Mouse (Mus musculus) CH12.LX (cell line): ENCODE measurements at regions not wholly inside any gene's neighbourhood (a gene's known extent, or its start where the extent isn't known, plus 50 kb on each side); places are given as distances from the start of the nearest gene placed in this dataset.

Experiments used
- DNase-seq: peaks from one replicate; pipeline ENCODE4 v3.0.0-alpha.2; 2013; ENCODE audit errors: extremely low read depth
- H3K27ac ChIP-seq: 2 replicates; pipeline ENCODE4 v1.5.1; 2012; ENCODE audit warnings: low read depth, mild to moderate bottlenecking, control low read depth, moderate library complexity; ENCODE audit not compliant: insufficient read depth
- H3K27me3 ChIP-seq: replicated peaks from 2 replicates; pipeline ENCODE3; 2012; ENCODE audit warnings: inconsistent platforms
- H3K36me3 ChIP-seq, 2 experiments: replicated peaks in 1 of 2; 2 replicates each; pipeline versions ENCODE3 to v1.6.1; 2012; ENCODE audit warnings: inconsistent platforms in 1 of 2, low read length in 1 of 2, mild to moderate bottlenecking in 1 of 2, mixed read lengths in 1 of 2, moderate library complexity in 1 of 2; ENCODE audit not compliant: control insufficient read depth in 1 of 2, insufficient read depth in 1 of 2
- H3K4me1 ChIP-seq, 2 experiments: 2 replicates each; pipeline ENCODE4 v1.6.1; 2012; ENCODE audit warnings: inconsistent platforms in 1 of 2, moderate library complexity in 1 of 2; ENCODE audit not compliant: insufficient read depth in 2 of 2, control insufficient read depth in 1 of 2
- H3K4me2 ChIP-seq: 2 replicates; pipeline ENCODE4 v1.6.1; 2012; ENCODE audit warnings: low read depth, mild to moderate bottlenecking, control low read depth; ENCODE audit not compliant: poor library complexity, insufficient read depth, severe bottlenecking
- H3K4me3 ChIP-seq, 3 experiments: fragments of 150-350 bp in 1 of 3; sonication (generic) in 1 of 3; replicated peaks in 1 of 3; 2 replicates each; pipeline versions ENCODE3 to v1.5.1; 2011 to 2012; ENCODE audit warnings: low read depth in 2 of 3, low read length in 2 of 3, mild to moderate bottlenecking in 2 of 3, moderate library complexity in 2 of 3, control low read depth in 1 of 3, improper control_type of control experiment in 1 of 3, inconsistent platforms in 1 of 3, mixed read lengths in 1 of 3; ENCODE audit not compliant: poor library complexity in 1 of 3
- H3K79me2 ChIP-seq: replicated peaks from 2 replicates; pipeline ENCODE4 v1.6.1; 2012; ENCODE audit warnings: mild to moderate bottlenecking, moderate library complexity; ENCODE audit not compliant: control insufficient read depth, poor library complexity, insufficient read depth, severe bottlenecking; ENCODE audit errors: extremely low read depth
- H3K9ac ChIP-seq: 2 replicates; pipeline ENCODE4 v1.6.1; 2012; ENCODE audit warnings: low read depth, mild to moderate bottlenecking, control low read depth, moderate library complexity; ENCODE audit not compliant: insufficient read depth
- H3K9me3 ChIP-seq: replicated peaks from 2 replicates; pipeline ENCODE3; 2012; ENCODE audit warnings: low read length, inconsistent platforms, mixed read lengths
- CHD1 ChIP-seq: IDR thresholded peaks from 2 replicates; pipeline ENCODE4 v1.6.1; 2012; ENCODE audit warnings: low read depth, low read length, improper control_type of control experiment, inconsistent platforms
- CHD2 ChIP-seq: IDR thresholded peaks from 2 replicates; pipeline ENCODE4 v1.6.1; 2011; ENCODE audit warnings: low read length, improper control_type of control experiment
- E2F4 ChIP-seq: IDR thresholded peaks from 2 replicates; pipeline ENCODE4 v1.6.1; 2011; ENCODE audit warnings: low read depth, low read length, improper control_type of control experiment; ENCODE audit not compliant: insufficient replicate concordance
- ELF1 ChIP-seq: IDR thresholded peaks from 2 replicates; pipeline ENCODE4 v1.6.1; 2014; ENCODE audit warnings: low read depth, mild to moderate bottlenecking, inconsistent platforms, low read length, improper control_type of control experiment
- ETS1 ChIP-seq: conservative IDR thresholded peaks from 2 replicates; pipeline ENCODE4 v1.6.1; 2012; ENCODE audit warnings: low read depth, mild to moderate bottlenecking, inconsistent platforms, low read length, improper control_type of control experiment, moderate library complexity
- HCFC1 ChIP-seq: IDR thresholded peaks from 2 replicates; pipeline ENCODE4 v1.6.1; 2012; ENCODE audit warnings: low read depth, mild to moderate bottlenecking, inconsistent platforms, low read length, improper control_type of control experiment
- IRF4 ChIP-seq: IDR thresholded peaks from 2 replicates; pipeline ENCODE4 v1.6.1; 2014; ENCODE audit warnings: low read depth, mild to moderate bottlenecking, inconsistent platforms, low read length, improper control_type of control experiment
- JUN ChIP-seq: IDR thresholded peaks from 2 replicates; pipeline ENCODE4 v1.6.1; 2011; ENCODE audit warnings: low read depth, mild to moderate bottlenecking, low read length, improper control_type of control experiment, moderate library complexity; ENCODE audit not compliant: insufficient read depth
- JUND ChIP-seq: conservative IDR thresholded peaks from 2 replicates; pipeline ENCODE4 v1.6.1; 2011; ENCODE audit warnings: low read depth, low read length, improper control_type of control experiment
- MAX ChIP-seq: IDR thresholded peaks from 2 replicates; pipeline ENCODE4 v1.6.1; 2011; ENCODE audit warnings: low read length, improper control_type of control experiment
- MEF2A ChIP-seq: IDR thresholded peaks from 2 replicates; pipeline ENCODE4 v1.6.1; 2014; ENCODE audit warnings: low read depth, mild to moderate bottlenecking, inconsistent platforms, low read length, improper control_type of control experiment, borderline replicate concordance
- MXI1 ChIP-seq: IDR thresholded peaks from 2 replicates; pipeline ENCODE4 v1.6.1; 2011; ENCODE audit warnings: mild to moderate bottlenecking, low read depth, low read length, improper control_type of control experiment
- NELFE ChIP-seq: IDR thresholded peaks from 2 replicates; pipeline ENCODE4 v1.6.1; 2011; ENCODE audit warnings: low read depth, low read length, improper control_type of control experiment
- PAX5 ChIP-seq: IDR thresholded peaks from 2 replicates; pipeline ENCODE4 v1.6.1; 2012; ENCODE audit warnings: low read length, inconsistent platforms, mixed read lengths
- POLR2A ChIP-seq: IDR thresholded peaks from 2 replicates; pipeline ENCODE4 v1.6.1; 2011; ENCODE audit warnings: low read depth, mild to moderate bottlenecking, improper control_type of control experiment, low read length
- POLR2AphosphoS2 ChIP-seq: IDR thresholded peaks from 2 replicates; pipeline ENCODE4 v1.6.1; 2011; ENCODE audit warnings: low read depth, low read length, improper control_type of control experiment
- RAD21 ChIP-seq: IDR thresholded peaks from 2 replicates; pipeline ENCODE4 v1.6.1; 2011; ENCODE audit warnings: low read depth, mild to moderate bottlenecking, low read length, improper control_type of control experiment, moderate library complexity
- RCOR1 ChIP-seq: conservative IDR thresholded peaks from 2 replicates; pipeline ENCODE4 v1.6.1; 2012; ENCODE audit warnings: low read depth, mild to moderate bottlenecking, inconsistent platforms, low read length, improper control_type of control experiment
- TBP ChIP-seq: conservative IDR thresholded peaks from 2 replicates; pipeline ENCODE4 v1.6.1; 2011; ENCODE audit warnings: low read depth, low read length, improper control_type of control experiment
- TCF12 ChIP-seq: IDR thresholded peaks from 2 replicates; pipeline ENCODE4 v1.6.1; 2014; ENCODE audit warnings: low read depth, mild to moderate bottlenecking, inconsistent platforms, low read length, improper control_type of control experiment
- UBTF ChIP-seq: IDR thresholded peaks from 2 replicates; pipeline ENCODE4 v1.6.1; 2012; ENCODE audit warnings: low read depth, mild to moderate bottlenecking, inconsistent platforms, low read length, improper control_type of control experiment, moderate library complexity
- dilution Hi-C: fragments of 300-500 bp; cut with MboI; formaldehyde crosslinking; loops from 2 replicates; pipeline ENCODE4 v1.14.3; 2020; ENCODE audit warnings: low sequenced_read_pairs; ENCODE audit not compliant: extremely low pct_unique_long_range_greater_than_20kb, extremely low pct_ligation_motif_present
- in situ Hi-C: fragments of 300-500 bp; cut with MboI; formaldehyde crosslinking; loops from 3 replicates; pipeline ENCODE4 v1.14.3; 2019; ENCODE audit warnings: low sequenced_read_pairs, low pct_ligation_motif_present, low pct_unique_long_range_greater_than_20kb, mixed read lengths

- Histone ChIP-seq H3K9me3 (no peaks in the 10 kb centered on the region), H3K4me2 (no peak overlapping the region), H3K27ac (no peak overlapping the region), H3K9ac (no peak overlapping the region), H3K79me2 (no peaks in the 10 kb centered on the region), H3K4me3 (no peak overlapping the region), H3K27me3 (peaks cover 6% of the 10 kb centered on the region), H3K4me1 (peaks cover 5 to 7% of the 10 kb centered on the region in 2 experiments), H3K36me3 (no peaks in the 10 kb centered on the region)
- in situ Hi-C loops, result no loop called here
- dilution Hi-C loops, result no loop called here
- no peak for DNase-seq
- TF ChIP-seq CHD1, result no peak
- no peak for TF ChIP-seq ELF1
- TF ChIP-seq E2F4, result no peak
- TF ChIP-seq POLR2AphosphoS2, result no peak
- no peak for TF ChIP-seq TCF12
- TF ChIP-seq UBTF, result no peak
- TF ChIP-seq RCOR1, result no peak
- no peak for TF ChIP-seq JUN
- no peak for TF ChIP-seq ETS1
- no peak for TF ChIP-seq CHD2
- no peak for TF ChIP-seq IRF4
- no peak for TF ChIP-seq MEF2A
- TF ChIP-seq POLR2A, result no peak
- TF ChIP-seq HCFC1, result no peak
- no peak for TF ChIP-seq RAD21
- TF ChIP-seq PAX5, result no peak
- no peak for TF ChIP-seq MAX
- TF ChIP-seq TBP, result no peak
- TF ChIP-seq, all 38 proteins: peak for 0
Observed at GRCm38 (mm10) chr2:166324439-166324838, 169.0 kb upstream of the Sulf2 start.

DNA sequence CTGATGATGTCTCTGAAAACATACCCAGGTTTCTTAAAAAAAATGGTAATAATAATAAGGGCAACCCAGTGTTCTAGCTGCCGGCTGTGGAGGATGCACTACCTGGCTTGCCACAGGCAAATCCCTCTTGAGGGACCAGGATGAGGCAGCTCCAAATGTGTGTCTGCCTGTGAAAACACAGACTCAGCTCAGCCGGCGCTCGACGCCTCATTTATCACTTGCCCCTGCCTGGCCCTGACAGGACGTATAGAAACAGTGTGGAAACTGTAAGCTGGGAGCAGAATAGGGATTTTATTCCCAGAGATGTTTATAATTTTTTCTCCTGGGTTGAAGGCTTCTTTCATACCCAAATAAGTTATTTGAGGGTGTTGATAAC lies 167.2 kb upstream of the Sulf2 start:
- H3K9me3 ChIP-seq, result no peaks in the 10 kb centered on the region
- dilution Hi-C loops (no loop called here), in situ Hi-C loops (no loop called here)
- H3K27me3 ChIP-seq, result peaks cover 10% of the 10 kb centered on the region
- no peaks in the 10 kb centered on the region for H3K79me2 ChIP-seq
- TF ChIP-seq MXI1, result no peak
- no peak for TF ChIP-seq NELFE
- no peak for TF ChIP-seq TCF12
- TF ChIP-seq JUN, result no peak
- TF ChIP-seq JUND, result no peak
- no peak for TF ChIP-seq PAX5
- no peak for TF ChIP-seq MAX
- H3K27ac ChIP-seq, result no peak overlapping the region
- no peak overlapping the region for H3K4me2 ChIP-seq
- H3K4me3 ChIP-seq, result no peak overlapping the region
- DNase-seq, result no peak
- H3K4me1 ChIP-seq, result no peaks in the 10 kb centered on the region
- no peaks in the 10 kb centered on the region for H3K36me3 ChIP-seq
- no peak overlapping the region for H3K9ac ChIP-seq
